Mouse (Mus musculus) activated CD4-positive, CD25-positive, alpha-beta regulatory T cell, adult 4 months (primary cell): Measurements from ENCODE around the gene Mfap1a. TPM values are rescaled to one million over a fixed set of nuclear protein-coding genes. Genes with fewer than 3 reads are reported as not detected.
"Not testable (repeated sequence)": the region's sequence is repeated elsewhere in the genome, so short reads cannot be mapped to it uniquely, and the experiment has no call there.

Experiments
- ATAC-seq: one replicate; pipeline ENCODE4 v1.8.0; 2017
- polyA plus RNA-seq, 2 experiments: library from polyadenylated mRNA; unstranded; fragments of 100-300 nt; shearing (Covaris generic); gene quantifications; one replicate each; pipeline ENCODE4 v1.2.1; 2017

Mfap1a gene
- polyA plus RNA-seq = 10 to 100 TPM; 32.7 to 47.6 TPM

DNA sequence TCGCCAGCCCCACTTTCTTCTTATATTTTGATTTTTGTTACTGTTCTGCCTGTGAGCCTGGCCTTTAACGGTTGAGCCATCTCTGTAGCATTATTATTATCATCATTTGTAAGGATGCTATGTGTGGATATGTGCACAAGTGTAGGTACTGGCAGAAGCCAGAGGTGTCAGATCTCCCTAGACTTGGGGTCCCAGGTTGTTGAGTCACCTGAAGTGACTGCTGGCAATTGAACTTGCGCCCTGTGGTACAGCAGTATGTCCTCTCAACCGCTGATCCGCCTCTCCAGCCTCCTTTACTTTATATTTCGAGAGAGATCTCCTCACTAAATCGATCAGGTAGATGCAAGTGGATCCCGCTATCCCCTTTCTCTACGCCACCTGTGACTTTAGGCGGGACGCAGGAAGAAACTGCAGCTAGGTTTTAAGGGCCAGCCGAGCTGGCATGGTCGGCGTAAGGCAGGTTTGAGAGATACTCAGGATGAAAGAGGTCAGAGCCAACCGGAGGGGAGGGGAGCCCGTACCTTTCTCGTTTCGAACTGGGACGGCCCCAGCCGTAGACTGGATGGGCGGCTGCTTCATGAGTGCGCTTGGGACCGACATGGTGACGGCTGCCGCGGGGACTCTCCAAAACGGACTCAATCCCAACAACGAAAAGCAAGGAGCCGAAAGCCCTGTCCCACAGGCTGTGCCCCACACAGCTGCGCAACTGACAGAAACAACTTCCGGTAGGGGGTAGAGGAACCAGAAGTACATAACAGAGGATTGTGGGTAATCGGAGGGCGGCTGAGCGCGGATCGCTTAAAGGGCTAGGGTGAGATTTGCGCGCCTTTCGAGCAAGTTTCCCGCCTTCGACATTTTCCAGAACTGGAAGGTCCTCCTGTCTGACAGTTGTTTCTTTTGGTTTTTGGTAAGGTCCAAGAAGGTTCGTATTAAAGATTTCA is at the start of gene Mfap1a, which contains the start of gene Wdr76:
TSS of gene Mfap1a (minus strand) at position 724 of the 941 bp plus-strand sequence.
TSS of gene Wdr76 (plus strand) at position 782 of the 941 bp plus-strand sequence.
- ATAC-seq = peak; percentile 87

DNA sequence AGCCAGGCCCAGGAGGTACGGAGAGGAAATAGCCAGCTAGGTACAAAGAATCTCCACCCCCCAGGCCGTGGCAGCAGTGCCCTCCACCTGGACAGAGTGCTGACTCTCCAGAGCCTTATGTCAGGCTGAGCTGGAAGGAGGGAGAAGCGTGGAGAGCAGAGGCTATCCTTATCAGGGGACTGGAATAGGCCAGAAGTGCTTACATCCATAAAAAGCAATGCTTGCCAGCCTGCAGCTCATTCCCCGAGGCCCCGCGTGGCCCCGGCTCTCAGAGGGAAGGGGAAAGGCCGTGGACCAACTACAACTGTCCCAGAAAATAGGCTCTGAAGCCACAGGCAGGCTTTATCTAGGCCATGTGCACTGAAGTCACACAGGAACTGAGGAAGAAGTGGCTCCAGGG is 44.8 kb upstream of the Mfap1a start:
- ATAC-seq = no peak

DNA sequence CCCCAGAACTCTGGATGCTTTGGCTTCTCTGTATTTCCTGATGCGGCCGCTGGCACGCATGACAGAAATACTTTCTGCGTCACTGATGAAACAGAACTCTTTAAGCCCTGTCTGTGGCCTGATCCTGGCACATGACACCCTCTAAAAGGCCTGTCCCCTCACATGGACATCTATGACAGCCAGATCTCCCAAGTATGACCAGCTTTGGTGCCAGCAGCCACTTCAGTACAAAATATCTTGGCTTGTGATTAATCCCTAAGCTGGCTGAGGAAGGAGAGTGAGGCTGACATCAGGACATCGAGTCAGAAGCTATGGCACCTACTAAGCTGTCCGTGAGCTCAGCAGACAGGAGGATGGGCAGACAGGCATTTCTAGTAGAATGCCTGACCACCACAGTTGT is 43.2 kb upstream of the Mfap1a start:
- ATAC-seq = no peak

- no peak for ATAC-seq
Observed at GRCm38 (mm10) chr2:121544829-121545228, 38.4 kb upstream of the Mfap1a start.

- ATAC-seq = no peak
Observed at GRCm38 (mm10) chr2:121525056-121525455, 18.6 kb upstream of the Mfap1a start.

DNA sequence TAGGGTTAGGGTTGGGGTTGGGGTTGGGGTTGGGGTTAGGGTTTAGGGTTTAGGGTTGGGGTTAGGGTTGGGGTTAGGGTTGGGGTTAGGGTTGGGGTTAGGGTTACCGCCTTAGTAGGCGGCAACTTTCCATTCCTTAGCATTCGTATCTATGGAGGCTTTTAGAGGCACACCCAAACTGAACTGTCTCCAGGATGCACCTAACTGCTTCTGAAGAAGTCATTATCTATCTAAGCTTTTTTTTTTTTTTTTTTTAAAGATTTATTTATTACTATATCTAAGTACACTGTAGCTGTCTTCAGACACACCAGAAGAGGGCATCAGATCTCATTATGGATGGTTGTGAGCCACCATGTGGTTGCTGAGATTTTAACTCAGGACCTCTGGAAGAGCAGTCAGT is 16.4 kb upstream of the Mfap1a start:
- not testable (repeated sequence) for ATAC-seq

- ATAC-seq = no peak
Observed at GRCm38 (mm10) chr2:121522006-121522405, 15.5 kb upstream of the Mfap1a start.

DNA sequence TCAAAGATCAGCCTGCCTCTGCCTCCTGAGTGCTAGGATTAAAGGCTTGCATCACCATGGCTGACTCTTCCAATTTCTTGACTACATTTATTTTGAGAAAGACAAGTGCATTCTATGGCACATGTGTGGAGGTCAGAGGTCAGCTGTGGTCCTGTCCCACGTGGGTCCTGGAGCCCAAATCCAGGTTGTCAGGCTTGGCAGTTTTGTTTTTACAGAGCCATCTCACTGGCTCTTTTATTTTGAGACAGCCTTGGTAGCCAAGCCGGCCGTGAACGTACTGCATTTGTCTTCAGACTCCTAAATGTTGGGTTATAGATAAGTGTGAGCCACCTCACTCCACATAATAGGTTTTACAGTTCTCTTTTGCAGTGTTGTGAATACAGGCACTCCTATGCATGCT is 12.2 kb upstream of the Mfap1a start:
- not testable (repeated sequence) for ATAC-seq

DNA sequence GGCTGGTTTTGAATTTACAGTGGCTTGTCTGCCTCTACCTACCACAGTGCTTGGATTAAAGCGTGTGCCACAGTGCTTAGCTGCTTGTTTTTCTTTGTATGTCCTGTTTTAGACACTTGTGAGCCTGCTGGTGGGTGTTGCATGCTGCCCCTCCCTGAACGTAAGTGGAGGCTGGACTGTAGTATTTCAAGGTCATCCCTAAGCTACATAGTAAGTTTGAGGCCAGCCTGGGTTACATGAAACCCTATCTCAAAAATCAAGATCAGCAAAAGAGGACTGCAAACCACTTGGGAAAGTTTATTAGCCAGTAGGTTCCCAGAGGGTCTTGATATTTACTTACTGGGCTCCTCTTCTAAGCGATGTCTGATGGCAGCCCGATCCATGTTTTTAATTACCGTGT is 11.6 kb upstream of the Mfap1a start:
- no peak for ATAC-seq

- ATAC-seq = no peak
Observed at GRCm38 (mm10) chr2:121514211-121514610, 7.7 kb upstream of the Mfap1a start.

DNA sequence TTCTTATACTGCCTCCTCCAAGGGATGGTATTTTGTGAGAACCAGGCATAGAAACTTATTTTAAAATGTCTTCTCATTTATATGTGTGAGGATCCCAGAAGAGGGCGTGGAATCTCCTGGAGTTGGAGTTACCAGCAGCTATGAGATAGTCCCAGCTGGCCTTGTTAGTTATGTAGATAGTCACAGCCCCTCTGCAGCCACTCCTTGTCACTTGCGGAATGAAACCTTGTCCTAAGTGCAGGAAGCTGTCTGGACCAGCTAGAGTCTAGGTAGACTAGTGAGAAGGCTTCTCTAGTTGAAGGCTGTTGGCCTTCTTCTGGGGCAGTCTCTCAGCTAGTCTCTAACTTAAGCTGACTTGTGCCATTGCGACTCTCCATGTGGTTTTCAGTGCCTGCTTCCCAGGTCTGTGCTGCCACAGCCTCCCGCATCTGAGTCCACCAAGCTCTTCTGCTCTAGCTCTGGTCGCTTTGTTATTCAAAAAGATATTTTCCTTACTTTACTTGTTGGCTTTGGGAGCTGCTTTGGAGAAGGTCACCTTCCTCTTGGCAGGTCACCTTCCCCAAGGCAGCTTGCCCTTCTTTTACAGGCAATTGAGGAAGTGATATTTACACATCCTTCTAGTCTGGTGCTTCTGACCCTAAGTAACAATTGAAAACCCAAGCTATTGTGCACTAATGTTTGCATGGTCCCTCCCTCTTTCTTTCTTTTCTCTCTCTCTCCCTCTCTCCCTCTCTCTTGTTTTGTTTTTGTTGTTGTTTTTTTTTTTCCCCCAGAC is 6.7 kb upstream of the Mfap1a start:
- not testable (repeated sequence) for ATAC-seq

DNA sequence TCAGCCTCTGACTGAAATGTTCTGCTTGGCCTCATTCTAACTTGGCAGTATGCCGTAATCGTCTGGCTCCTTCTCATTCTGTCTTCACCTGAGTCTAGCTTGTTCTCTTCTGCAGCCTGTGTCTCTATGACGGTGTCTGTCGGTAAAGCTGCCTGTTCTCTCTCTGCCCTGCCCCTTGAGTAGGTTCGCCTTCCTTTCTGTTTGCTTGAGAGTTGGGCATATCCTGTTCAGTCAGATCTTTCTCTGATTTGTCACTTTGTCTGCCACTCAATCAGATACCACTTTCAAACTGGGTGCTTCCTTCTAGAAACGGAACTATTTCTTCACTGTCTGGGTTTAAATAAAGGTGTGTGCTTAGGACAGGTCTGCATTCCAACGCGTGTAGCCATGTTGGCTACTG is 4.9 kb upstream of the Mfap1a start:
- peak; percentile 92 for ATAC-seq

GRCm38 (mm10) chr2:121509584-121509983 is 3.1 kb upstream of the Mfap1a start:
- ATAC-seq = no peak

DNA sequence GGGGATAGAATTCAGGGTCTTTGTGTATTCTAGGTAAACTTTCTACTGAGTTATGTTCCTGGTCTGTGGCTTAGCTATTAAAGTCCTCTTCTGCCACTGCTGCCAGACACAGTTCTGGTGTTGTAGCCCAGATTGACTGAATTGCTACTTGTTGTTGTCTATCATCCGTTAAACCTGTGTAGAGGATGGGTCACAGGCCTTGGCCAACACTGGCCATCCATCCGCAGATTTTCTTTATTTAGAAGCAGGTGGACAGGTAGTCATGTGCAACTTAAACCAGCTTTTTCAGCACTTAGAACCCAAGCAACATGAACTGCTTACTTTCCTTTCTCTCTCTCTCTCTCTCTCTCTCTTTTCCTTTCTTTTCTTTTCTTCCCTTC is 1.5 kb upstream of the Mfap1a start:
- no peak for ATAC-seq

GRCm38 (mm10) chr2:121507173-121507950 is 897 bp upstream of the Mfap1a start:
- no peak for ATAC-seq

DNA sequence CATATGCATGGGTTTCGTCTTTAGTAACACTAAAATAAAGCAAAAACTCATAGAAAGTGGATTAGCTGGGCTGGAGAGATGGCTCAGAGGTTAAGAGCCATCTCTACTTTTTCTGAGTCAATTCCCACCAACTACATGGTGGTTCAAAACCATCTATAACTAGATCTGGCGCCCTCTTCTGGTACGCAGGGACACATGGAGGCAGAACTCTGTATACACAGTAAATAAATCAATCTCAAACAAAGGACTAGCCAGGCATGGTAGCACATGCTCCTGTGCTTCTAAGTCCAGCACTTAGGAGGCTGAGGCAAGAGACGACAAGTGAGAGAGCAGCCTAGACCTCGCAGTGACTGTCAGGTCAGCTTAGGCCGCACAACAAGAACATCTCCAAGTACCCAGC is 4.9 kb downstream of the Mfap1a start:
- not testable (repeated sequence) for ATAC-seq

DNA sequence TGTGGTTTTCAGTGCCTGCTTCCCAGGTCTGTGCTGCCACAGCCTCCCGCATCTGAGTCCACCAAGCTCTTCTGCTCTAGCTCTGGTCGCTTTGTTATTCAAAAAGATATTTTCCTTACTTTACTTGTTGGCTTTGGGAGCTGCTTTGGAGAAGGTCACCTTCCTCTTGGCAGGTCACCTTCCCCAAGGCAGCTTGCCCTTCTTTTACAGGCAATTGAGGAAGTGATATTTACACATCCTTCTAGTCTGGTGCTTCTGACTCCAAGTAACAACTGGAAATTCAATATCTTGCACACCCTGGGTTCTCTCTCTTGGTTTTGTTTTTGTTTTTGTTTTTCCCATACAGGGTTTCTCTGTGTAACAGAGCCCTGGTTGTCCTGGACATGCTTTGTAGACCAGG is 22.1 kb downstream of the Mfap1a start:
- ATAC-seq = not testable (repeated sequence)

- ATAC-seq = no peak
Observed at GRCm38 (mm10) chr2:121483576-121483975, 22.9 kb downstream of the Mfap1a start.

DNA sequence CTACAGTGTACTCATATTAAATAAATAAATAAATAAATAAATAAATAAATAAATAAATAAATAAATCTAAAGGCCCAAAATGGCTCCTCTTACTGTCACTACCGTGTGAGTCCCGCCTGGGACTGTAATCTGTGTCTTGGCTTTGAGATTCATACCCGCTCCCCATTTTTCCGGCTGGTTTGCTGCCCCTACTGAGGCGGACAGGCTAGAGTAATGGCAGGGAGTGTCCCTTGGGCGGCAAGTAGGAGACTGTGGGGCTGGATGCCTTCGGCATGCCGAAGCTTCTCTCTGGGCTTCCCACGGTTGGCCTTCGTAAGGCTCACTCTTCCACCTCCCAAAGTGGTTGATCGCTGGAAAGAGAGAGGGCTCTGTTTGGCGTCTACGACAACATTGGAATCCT is 25.5 kb downstream of the Mfap1a start:
- not testable (repeated sequence) for ATAC-seq

GRCm38 (mm10) chr2:121480498-121480897 is 26.0 kb downstream of the Mfap1a start:
- peak; percentile 71 for ATAC-seq

DNA sequence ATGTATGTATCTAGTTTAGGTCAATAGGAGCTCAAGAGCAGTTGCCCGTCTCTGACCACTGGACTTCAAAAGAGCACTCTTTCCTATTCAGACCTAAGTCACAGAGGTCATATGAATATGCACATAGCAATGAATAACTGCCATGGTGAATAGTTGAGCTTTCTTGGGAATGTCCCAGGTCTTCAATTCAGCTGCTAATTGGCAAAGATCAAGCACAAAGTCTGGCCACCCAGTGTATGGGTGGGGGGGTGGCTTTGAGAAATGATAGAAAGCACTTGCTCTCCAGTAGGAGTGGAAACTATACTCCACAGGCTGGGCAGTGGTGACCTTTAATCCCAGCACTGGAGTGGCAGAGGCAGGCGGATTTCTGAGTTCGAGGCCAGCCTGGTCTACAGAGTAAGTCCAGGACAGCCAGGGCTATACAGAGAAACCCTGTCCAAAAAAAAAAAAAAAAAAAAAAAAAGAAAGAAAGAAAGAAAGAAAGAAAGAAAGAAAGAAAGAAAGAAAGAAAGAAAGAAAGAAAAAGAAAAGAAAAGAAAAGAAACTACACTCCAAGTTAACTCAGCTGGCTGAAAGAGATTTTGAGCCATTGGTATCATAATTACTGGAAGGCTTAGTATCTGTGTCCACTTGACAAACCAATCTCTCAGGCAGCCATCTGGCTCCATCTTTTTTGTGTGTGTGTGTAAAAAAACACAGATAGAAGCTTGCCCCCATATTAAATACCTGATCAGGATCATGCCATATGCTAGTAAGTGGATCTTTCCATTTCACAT is 28.8 kb downstream of the Mfap1a start:
- no peak for ATAC-seq

- ATAC-seq = not testable (repeated sequence)
Observed at GRCm38 (mm10) chr2:121475306-121475705, 31.2 kb downstream of the Mfap1a start.
